Mouse (Mus musculus): ENCODE data around the gene Clnk.

DNA sequence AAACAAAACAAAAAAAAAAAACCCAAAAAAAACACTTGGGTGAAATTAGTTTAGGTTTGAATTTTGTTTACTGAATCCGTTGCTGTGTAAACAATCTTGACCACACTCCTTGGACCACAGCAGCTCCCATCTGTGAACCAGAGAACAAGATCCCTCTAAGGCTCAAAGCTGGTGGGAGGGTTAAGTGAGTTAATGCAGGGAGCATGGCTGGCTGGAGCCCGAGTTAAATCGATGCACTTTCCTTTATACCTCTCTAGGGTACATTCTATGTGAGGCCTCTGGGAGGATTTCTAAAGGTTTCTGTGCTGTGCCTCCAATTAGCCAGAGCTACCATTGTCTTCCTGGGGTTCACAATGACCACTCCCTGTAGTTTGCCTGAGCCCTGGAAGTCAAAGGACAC, 1.2 kb downstream of the Clnk start:
- no peak for TF ChIP-seq CTCF (IDR thresholded peaks at IDR 0.05 in 2 of 3, conservative IDR thresholded peaks at IDR 0.05 in 1 of 3; ENCODE audit: control insufficient read depth in 1 of 3, insufficient read depth in 1 of 3, low read depth in 2 of 3, low read length in 3 of 3, poor library complexity in 1 of 3, severe bottlenecking in 1 of 3)
- TF ChIP-seq MXI1 (IDR thresholded peaks at IDR 0.05; ENCODE audit: low read depth, low read length), result no peak
- TF ChIP-seq MAZ (IDR thresholded peaks at IDR 0.05; ENCODE audit: low read depth, low read length), result no peak
- TF ChIP-seq UBTF (IDR thresholded peaks at IDR 0.05; ENCODE audit: borderline replicate concordance, insufficient read depth, low read depth, low read length), result no peak
- no peak for TF ChIP-seq MYC (IDR thresholded peaks at IDR 0.05; ENCODE audit: low read depth, low read length)
- no peak for TF ChIP-seq USF1 (IDR thresholded peaks at IDR 0.05; ENCODE audit: low read depth, low read length)
- TF ChIP-seq ZNF384 (IDR thresholded peaks at IDR 0.05; ENCODE audit: low read depth, low read length), result no peak
- TF ChIP-seq HCFC1 (IDR thresholded peaks at IDR 0.05; ENCODE audit: low read depth, low read length), result no peak
- no peak for TF ChIP-seq MAFK (IDR thresholded peaks at IDR 0.05; ENCODE audit: borderline replicate concordance, low read depth, low read length)
- TF ChIP-seq POLR2A (IDR thresholded peaks at IDR 0.05; ENCODE audit: control insufficient read depth in 1 of 2, insufficient read depth in 1 of 2, low read depth in 1 of 2, low read length in 2 of 2, poor library complexity in 1 of 2), result no peak
- TF ChIP-seq TAL1 (IDR thresholded peaks at IDR 0.05; ENCODE audit: low read length), result no peak
- no peak for TF ChIP-seq EP300 (IDR thresholded peaks at IDR 0.05; ENCODE audit: low read depth in 1 of 2, low read length in 2 of 2)

All from MEL (cell line).